Mouse (Mus musculus): ENCODE measurements at regions not wholly inside any gene's neighbourhood (a gene's known extent, or its start where the extent isn't known, plus 50 kb on each side); places are given as distances from the start of the nearest gene placed in this dataset.

GRCm38 (mm10) chr12:77149835-77150234, 88.1 kb upstream of the Fut8 start:
- Histone ChIP-seq H3K36me3 (ENCODE audit: control insufficient read depth) (no peaks in the 10 kb centered on the region), H3K9me3 (ENCODE audit: control insufficient read depth, low read length) (no peaks in the 10 kb centered on the region), H3K27me3 (ENCODE audit: control insufficient read depth) (no peaks in the 10 kb centered on the region), H3K4me3 (replicated peaks) (no peak overlapping the region), H3K4me1 (ENCODE audit: control insufficient read depth) (no peaks in the 10 kb centered on the region)
- no peak for TF ChIP-seq GATA1 (IDR thresholded peaks at IDR 0.05; ENCODE audit: low read length)
- TF ChIP-seq TAL1 (IDR thresholded peaks at IDR 0.05; ENCODE audit: low read length), result no peak

GRCm38 (mm10) chr12:77148146-77148545, 89.8 kb upstream of the Fut8 start:
- no peaks in the 10 kb centered on the region for H3K36me3 ChIP-seq (ENCODE audit: control insufficient read depth)
- H3K9me3 ChIP-seq (ENCODE audit: control insufficient read depth, low read length), result no peaks in the 10 kb centered on the region
- H3K27me3 ChIP-seq (ENCODE audit: control insufficient read depth), result no peaks in the 10 kb centered on the region
- H3K4me1 ChIP-seq (ENCODE audit: control insufficient read depth), result no peaks in the 10 kb centered on the region
- H3K4me3 ChIP-seq (replicated peaks), result no peak overlapping the region
- TF ChIP-seq TAL1 (IDR thresholded peaks at IDR 0.05; ENCODE audit: low read length), result no peak
- no peak for TF ChIP-seq GATA1 (IDR thresholded peaks at IDR 0.05; ENCODE audit: low read length)

GRCm38 (mm10) chr12:77143958-77144357, 94.0 kb upstream of the Fut8 start:
- Histone ChIP-seq H3K4me3 (replicated peaks) (no peak overlapping the region), H3K4me1 (ENCODE audit: control insufficient read depth) (no peaks in the 10 kb centered on the region), H3K9me3 (ENCODE audit: control insufficient read depth, low read length) (no peaks in the 10 kb centered on the region), H3K27me3 (ENCODE audit: control insufficient read depth) (no peaks in the 10 kb centered on the region), H3K36me3 (ENCODE audit: control insufficient read depth) (no peaks in the 10 kb centered on the region)
- TF ChIP-seq GATA1 (IDR thresholded peaks at IDR 0.05; ENCODE audit: low read length) (no peak), TAL1 (IDR thresholded peaks at IDR 0.05; ENCODE audit: low read length) (no peak)

DNA sequence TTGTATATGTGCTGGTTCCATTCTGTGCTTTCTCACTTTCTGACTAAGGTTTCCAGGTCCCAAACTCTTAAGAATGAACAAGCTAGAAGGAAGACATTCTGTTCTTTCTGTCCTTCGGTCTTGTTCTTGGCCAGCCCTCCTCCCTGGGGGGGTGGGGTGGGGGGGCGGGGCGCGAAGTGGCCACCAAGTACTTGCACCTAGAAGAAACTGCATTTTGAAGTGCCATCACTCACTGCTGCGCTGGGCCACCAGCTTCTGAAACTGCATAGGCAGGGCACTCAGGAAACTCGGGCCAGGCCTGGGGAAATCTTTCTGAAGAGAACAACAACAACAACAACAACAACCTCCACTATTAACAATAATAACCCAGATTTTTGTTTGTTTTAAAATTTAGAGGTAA, 94.4 kb upstream of the Fut8 start:
- TF ChIP-seq TAL1 (IDR thresholded peaks at IDR 0.05; ENCODE audit: low read length) (no peak), GATA1 (IDR thresholded peaks at IDR 0.05; ENCODE audit: low read length) (no peak)
- Histone ChIP-seq H3K4me3 (replicated peaks) (no peak overlapping the region), H3K4me1 (ENCODE audit: control insufficient read depth) (no peaks in the 10 kb centered on the region), H3K27me3 (ENCODE audit: control insufficient read depth) (no peaks in the 10 kb centered on the region), H3K9me3 (ENCODE audit: control insufficient read depth, low read length) (no peaks in the 10 kb centered on the region), H3K36me3 (ENCODE audit: control insufficient read depth) (no peaks in the 10 kb centered on the region)

- no peak overlapping the region for H3K4me3 ChIP-seq (replicated peaks)
- TF ChIP-seq GATA1 (IDR thresholded peaks at IDR 0.05; ENCODE audit: low read length) (no peak), TAL1 (IDR thresholded peaks at IDR 0.05; ENCODE audit: low read length) (no peak)
- H3K36me3 ChIP-seq (ENCODE audit: control insufficient read depth), result no peaks in the 10 kb centered on the region
- H3K9me3 ChIP-seq (ENCODE audit: control insufficient read depth, low read length), result no peaks in the 10 kb centered on the region
- no peaks in the 10 kb centered on the region for H3K4me1 ChIP-seq (ENCODE audit: control insufficient read depth)
- H3K27me3 ChIP-seq (ENCODE audit: control insufficient read depth), result no peaks in the 10 kb centered on the region
These were observed 94.8 kb upstream of the Fut8 start for GRCm38 (mm10) chr12:77143105-77143504.

- no peaks in the 10 kb centered on the region for H3K9me3 ChIP-seq (ENCODE audit: control insufficient read depth, low read length)
- H3K4me1 ChIP-seq (ENCODE audit: control insufficient read depth), result no peaks in the 10 kb centered on the region
- H3K36me3 ChIP-seq (ENCODE audit: control insufficient read depth), result no peaks in the 10 kb centered on the region
- no peak for TF ChIP-seq GATA1 (IDR thresholded peaks at IDR 0.05; ENCODE audit: low read length)
- TF ChIP-seq TAL1 (IDR thresholded peaks at IDR 0.05; ENCODE audit: low read length), result no peak
- H3K27me3 ChIP-seq (ENCODE audit: control insufficient read depth), result no peaks in the 10 kb centered on the region
- no peak overlapping the region for H3K4me3 ChIP-seq (replicated peaks)
These were observed 95.7 kb upstream of the Fut8 start for GRCm38 (mm10) chr12:77142224-77142623.

DNA sequence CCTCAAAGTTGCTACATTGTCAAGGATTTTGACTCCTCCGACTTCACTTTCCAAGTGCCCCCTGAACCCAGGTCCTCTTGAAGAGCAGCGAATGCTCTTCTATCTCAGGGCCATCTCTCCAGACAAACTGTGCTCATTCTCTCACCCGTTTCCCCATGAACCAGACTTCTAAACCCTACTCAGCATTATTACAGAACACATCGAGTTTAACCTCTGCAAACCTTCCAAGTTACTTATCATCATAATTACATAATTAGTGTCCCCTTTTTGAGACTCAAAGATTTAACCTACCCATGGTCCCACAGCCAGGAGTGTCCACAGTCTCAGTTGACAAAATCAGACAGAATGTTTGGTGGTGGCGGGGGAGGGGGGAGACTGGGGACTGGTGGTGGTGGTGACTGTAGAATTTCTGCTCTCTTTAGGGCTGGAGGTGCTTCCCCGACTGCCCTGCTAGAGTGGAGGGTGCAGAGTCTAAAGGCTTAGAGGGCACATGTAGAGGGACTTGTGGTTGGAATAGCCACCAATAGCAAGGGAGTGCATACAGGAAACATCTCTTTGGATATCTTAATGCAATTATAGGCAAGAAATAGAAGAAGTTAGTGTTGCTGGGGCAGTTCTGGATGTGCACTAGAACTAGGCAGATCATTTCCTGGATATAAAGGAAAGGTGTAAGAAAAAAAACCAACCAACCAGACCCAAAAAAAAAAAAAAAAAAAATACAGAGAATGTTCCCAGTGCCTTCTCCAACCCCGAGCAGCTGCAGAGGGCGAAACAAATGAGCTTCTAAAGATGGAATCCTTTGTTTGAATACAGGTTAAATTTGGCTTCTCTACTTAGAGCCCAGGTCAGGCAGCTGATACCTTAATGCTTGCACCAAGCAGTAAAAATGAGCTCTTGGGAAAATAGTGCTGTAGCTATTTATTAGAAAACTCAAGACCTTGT, 96.4 kb upstream of the Fut8 start:
- no peaks in the 10 kb centered on the region for H3K36me3 ChIP-seq (ENCODE audit: control insufficient read depth)
- no peaks in the 10 kb centered on the region for H3K4me1 ChIP-seq (ENCODE audit: control insufficient read depth)
- no peak overlapping the region for H3K4me3 ChIP-seq (replicated peaks)
- no peaks in the 10 kb centered on the region for H3K27me3 ChIP-seq (ENCODE audit: control insufficient read depth)
- TF ChIP-seq TAL1 (IDR thresholded peaks at IDR 0.05; ENCODE audit: low read length) (no peak), GATA1 (IDR thresholded peaks at IDR 0.05; ENCODE audit: low read length) (no peak)
- no peaks in the 10 kb centered on the region for H3K9me3 ChIP-seq (ENCODE audit: control insufficient read depth, low read length)

- no peak for TF ChIP-seq GATA1 (IDR thresholded peaks at IDR 0.05; ENCODE audit: low read length)
- no peak for TF ChIP-seq TAL1 (IDR thresholded peaks at IDR 0.05; ENCODE audit: low read length)
- Histone ChIP-seq H3K36me3 (ENCODE audit: control insufficient read depth) (no peaks in the 10 kb centered on the region), H3K4me1 (ENCODE audit: control insufficient read depth) (no peaks in the 10 kb centered on the region), H3K27me3 (ENCODE audit: control insufficient read depth) (no peaks in the 10 kb centered on the region), H3K4me3 (replicated peaks) (no peak overlapping the region), H3K9me3 (ENCODE audit: control insufficient read depth, low read length) (no peaks in the 10 kb centered on the region)
These were observed 97.3 kb upstream of the Fut8 start for GRCm38 (mm10) chr12:77140656-77141055.

DNA sequence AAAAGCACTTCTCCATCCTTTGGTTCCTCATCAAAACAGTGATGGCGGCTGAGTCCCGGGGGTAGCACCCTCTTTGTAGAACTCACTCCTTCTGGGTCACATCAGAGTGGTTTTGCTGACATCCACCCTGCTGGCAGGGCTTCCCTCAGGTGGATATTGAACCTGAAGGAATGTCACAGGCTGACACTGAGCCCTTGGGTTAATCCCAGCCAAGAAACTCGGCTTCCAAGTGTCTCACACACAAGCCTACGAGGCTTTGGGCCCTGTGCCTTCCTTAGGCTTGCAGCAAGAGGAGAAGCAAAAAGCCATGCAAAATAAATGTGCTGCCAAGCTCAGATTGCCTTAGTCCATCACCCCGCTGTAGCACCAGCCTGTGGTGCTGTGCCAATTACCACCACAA, 97.8 kb upstream of the Fut8 start:
- no peak overlapping the region for H3K4me3 ChIP-seq (replicated peaks)
- H3K9me3 ChIP-seq (ENCODE audit: control insufficient read depth, low read length), result no peaks in the 10 kb centered on the region
- H3K27me3 ChIP-seq (ENCODE audit: control insufficient read depth), result no peaks in the 10 kb centered on the region
- no peaks in the 10 kb centered on the region for H3K36me3 ChIP-seq (ENCODE audit: control insufficient read depth)
- no peak for TF ChIP-seq TAL1 (IDR thresholded peaks at IDR 0.05; ENCODE audit: low read length)
- TF ChIP-seq GATA1 (IDR thresholded peaks at IDR 0.05; ENCODE audit: low read length), result no peak
- no peaks in the 10 kb centered on the region for H3K4me1 ChIP-seq (ENCODE audit: control insufficient read depth)

Data from erythroblast, embryonic 14.5 days (primary cell).